Mouse (Mus musculus): Measurements from ENCODE around the gene Myo1h.

The Myo1h gene

GRCm38 (mm10) chr5:114360968-114361367 lies 72.0 kb downstream of the Myo1h start:
- DNase-seq = no peak

- no peak for DNase-seq
These were observed 76.2 kb downstream of the Myo1h start for GRCm38 (mm10) chr5:114365043-114365752.

GRCm38 (mm10) chr5:114368121-114368520 lies 79.2 kb downstream of the Myo1h start:
- DNase-seq = no peak

- no peak for DNase-seq
These were observed 80.0 kb downstream of the Myo1h start for GRCm38 (mm10) chr5:114368803-114369496.

GRCm38 (mm10) chr5:114369921-114370320 lies 81.0 kb downstream of the Myo1h start:
- DNase-seq = no peak

- no peak for DNase-seq
These were observed 81.4 kb downstream of the Myo1h start for GRCm38 (mm10) chr5:114370371-114370776.

GRCm38 (mm10) chr5:114371331-114371730 lies 82.4 kb downstream of the Myo1h start:
- DNase-seq = no peak

- DNase-seq = no peak
These were observed 82.9 kb downstream of the Myo1h start for GRCm38 (mm10) chr5:114371731-114372473.

GRCm38 (mm10) chr5:114372565-114372964 lies 83.6 kb downstream of the Myo1h start:
- DNase-seq = no peak

GRCm38 (mm10) chr5:114373174-114373573 lies 84.2 kb downstream of the Myo1h start:
- DNase-seq = peak; percentile 38 to 50

- DNase-seq = no peak
These were observed 84.6 kb downstream of the Myo1h start for GRCm38 (mm10) chr5:114373581-114373980.

GRCm38 (mm10) chr5:114374409-114375213 lies 85.6 kb downstream of the Myo1h start:
- DNase-seq = no peak

GRCm38 (mm10) chr5:114378177-114378920 lies 89.4 kb downstream of the Myo1h start:
- DNase-seq = no peak

- no peak for DNase-seq
These were observed 90.0 kb downstream of the Myo1h start for GRCm38 (mm10) chr5:114378936-114379335.

GRCm38 (mm10) chr5:114379763-114380162 lies 90.8 kb downstream of the Myo1h start:
- peak in 1 of 2 experiments; percentile 20 for DNase-seq

- peak; percentile 89 to 90 for DNase-seq
These were observed 91.4 kb downstream of the Myo1h start, which contains the start of the genes Kctd10 and Ube3b for GRCm38 (mm10) chr5:114380209-114381012. Gene Kctd10 (minus strand): TSS chr5:114380508. Gene Ube3b (plus strand): TSS chr5:114380607.

- DNase-seq = no peak
These were observed 92.0 kb downstream of the Myo1h start for GRCm38 (mm10) chr5:114381013-114381351.

- peak; percentile 52 to 74 for DNase-seq
These were observed 94.4 kb downstream of the Myo1h start for GRCm38 (mm10) chr5:114383184-114383904.

- no peak for DNase-seq
These were observed 95.5 kb downstream of the Myo1h start for GRCm38 (mm10) chr5:114384448-114384847.

- no peak for DNase-seq
These were observed 104.2 kb downstream of the Myo1h start for GRCm38 (mm10) chr5:114393169-114393568.
